Mouse (Mus musculus) left cerebral cortex, adult 18-20 months (tissue): ENCODE data around the gene Tmco3. TPM values are rescaled to one million over a fixed set of nuclear protein-coding genes. Genes with fewer than 3 reads are reported as not detected.

ENCODE experiments used
- DNase-seq, 2 experiments: peaks; one replicate each; pipeline ENCODE4 v3.0.0; 2021 to 2022; ENCODE audit warnings: low spot score in 2 of 2, mixed read lengths in 1 of 2
- total RNA-seq, 2 experiments: library from RNA; stranded (reverse); gene quantifications; 2 replicates each; pipeline ENCODE4 v1.2.3; 2021

Tmco3 gene
- total RNA-seq, 2 experiments from 2014 or later = 45.9 to 46.8 TPM

GRCm38 (mm10) chr8:13360213-13360612, 72.2 kb downstream of the Tmco3 start:
- DNase-seq = no peak

GRCm38 (mm10) chr8:13361865-13362264, 73.9 kb downstream of the Tmco3 start:
- no peak for DNase-seq

Other genes with a start within 250 kb of the Tmco3 start
- gene Proz, start 227.3 kb upstream of the Tmco3 start, total RNA-seq = not detected
- gene Pcid2, start 182.7 kb upstream of the Tmco3 start, total RNA-seq = 10 to 100 TPM; 26.0 to 32.1 TPM
- gene Cul4a, start 182.6 kb upstream of the Tmco3 start, total RNA-seq = 10 to 100 TPM; 50.3 to 50.9 TPM
- gene Lamp1, start 129.0 kb upstream of the Tmco3 start, total RNA-seq = 100 to 1,000 TPM; 269 to 280 TPM
- gene Grtp1, start 87.6 kb upstream of the Tmco3 start, total RNA-seq = 1 to 10 TPM; 5.1 to 5.2 TPM
- gene Adprhl1, start 34.0 kb upstream of the Tmco3 start, total RNA-seq = 1 to 10 TPM; 1.0 to 1.6 TPM
- 10 to 100 TPM; 41.3 to 43.8 TPM for gene Dcun1d2, start 59 bp upstream of the Tmco3 start, total RNA-seq
- 10 to 100 TPM; 50.1 to 59.3 TPM for gene Tfdp1, start 50.6 kb downstream of the Tmco3 start, total RNA-seq
- gene Atp4b, start 108.6 kb downstream of the Tmco3 start, total RNA-seq = not detected
- not detected for gene Grk1, start 116.9 kb downstream of the Tmco3 start, total RNA-seq
- gene Tmem255b, start 147.0 kb downstream of the Tmco3 start, total RNA-seq = 1 to 10 TPM; 4.3 to 4.7 TPM
- 100 to 1,000 TPM in 1 of 2 experiments, 10 to 100 TPM in 1; 95.8 to 103 TPM for gene Gas6, start 206.3 kb downstream of the Tmco3 start, total RNA-seq